23 mouse cellular contexts compared by ENCODE assay signal in the genomic region with DNA sequence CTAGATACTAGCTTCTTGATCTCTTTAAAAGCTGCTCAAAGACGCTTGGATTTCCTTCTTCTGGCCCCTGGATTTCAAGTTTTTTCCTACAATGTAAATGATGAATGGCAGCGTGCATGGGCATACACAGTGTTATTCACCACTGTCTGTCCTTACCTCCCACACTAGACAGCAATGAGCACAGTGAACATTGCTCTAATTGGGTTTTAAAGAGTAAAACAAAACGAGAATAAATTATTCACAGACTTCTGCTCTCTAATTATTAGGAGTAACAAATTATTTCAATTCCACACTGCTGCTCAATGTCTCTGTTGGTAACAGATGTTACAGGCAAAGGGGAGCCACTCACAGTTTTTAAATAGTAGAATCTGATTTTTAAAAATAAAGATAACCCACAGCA.
"Had no signal": no experiment of that assay in that cellular context is flagged by ENCODE, and none has a peak within 500 bp of the region (broad histone marks: within the 10 kb centered on the region; RNA-seq: fewer than 3 reads in every experiment).

No protein-coding gene starts in this region.

- DNase-seq: gastrocnemius, postnatal 10 days; gastrocnemius, postnatal 25 days; heart, adult 18-20 months; heart, postnatal 10 days; heart, postnatal 4 days; kidney, adult 18-20 months; kidney, adult 8-10 months; kidney, postnatal 10 days; kidney, postnatal 25 days; kidney, postnatal 4 days; left cerebral cortex, postnatal 4 days had no signal

- H3K4me3 ChIP-seq: heart, embryonic 10.5 days; heart, embryonic 12.5 days; hindbrain, embryonic 10.5 days; hindbrain, embryonic 12.5 days; intestine, embryonic 15.5 days; layer of hippocampus, adult 2 months; left cerebral cortex, adult 2 months; limb, embryonic 13.5 days; limb, embryonic 15.5 days; liver, embryonic 12.5 days had no signal

- H3K27ac ChIP-seq: heart, embryonic 10.5 days; hindbrain, embryonic 10.5 days; hindbrain, embryonic 12.5 days; hindbrain, embryonic 14.5 days; intestine, embryonic 15.5 days; layer of hippocampus, adult 2 months; left cerebral cortex, adult 2 months; limb, embryonic 13.5 days; limb, embryonic 15.5 days; liver, embryonic 12.5 days; liver, embryonic 14.5 days had no signal
